Mouse (Mus musculus) thymus, postnatal 36 days (tissue): ENCODE data around the gene Zar1l.

ENCODE experiments used
- DNase-seq, 2 experiments: peaks; one replicate each; pipeline ENCODE4 v3.0.0; 2022; ENCODE audit warnings: mixed read lengths in 2 of 2

The Zar1l gene

DNA sequence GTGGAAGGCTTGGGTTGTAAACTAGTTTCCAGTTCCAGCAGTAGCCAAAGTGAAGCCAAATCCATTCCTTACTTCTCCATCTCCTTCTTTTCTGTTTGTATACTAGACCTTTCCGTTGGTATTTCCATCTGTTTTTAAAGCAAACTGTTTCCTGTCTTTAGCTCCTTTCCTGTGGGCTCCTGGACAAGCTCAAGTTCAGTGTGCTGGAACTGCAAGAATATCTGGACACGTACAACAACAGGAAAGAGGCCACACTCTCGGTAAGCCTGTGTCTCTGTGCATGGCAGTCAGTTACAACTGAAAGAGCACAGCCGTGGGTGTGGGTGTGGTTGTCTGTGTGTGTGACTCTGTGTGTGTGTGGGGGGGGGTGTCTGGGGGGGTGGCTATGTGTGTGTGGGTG is 39.4 kb downstream of the Zar1l start:
- no peak for DNase-seq

DNA sequence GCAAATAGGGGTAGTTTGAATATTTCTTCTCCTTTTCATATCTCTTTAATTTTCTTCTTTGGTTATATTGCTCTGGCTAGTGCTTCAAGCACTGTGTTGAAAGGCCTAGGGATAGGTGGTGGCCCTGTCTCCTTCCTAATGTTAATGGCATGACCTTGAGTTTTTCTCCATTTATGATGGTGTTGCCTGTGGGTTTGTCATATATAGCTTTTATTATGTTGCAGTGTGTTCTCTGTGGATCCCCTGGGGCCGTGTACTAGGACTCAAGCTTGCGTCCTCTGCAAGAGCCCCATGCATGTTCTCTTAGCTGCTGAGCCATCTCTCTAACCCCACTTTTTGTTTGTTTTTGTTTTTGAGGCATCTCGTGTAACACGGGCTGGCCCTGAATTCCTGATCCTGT is 40.6 kb downstream of the Zar1l start:
- DNase-seq: no peak

DNA sequence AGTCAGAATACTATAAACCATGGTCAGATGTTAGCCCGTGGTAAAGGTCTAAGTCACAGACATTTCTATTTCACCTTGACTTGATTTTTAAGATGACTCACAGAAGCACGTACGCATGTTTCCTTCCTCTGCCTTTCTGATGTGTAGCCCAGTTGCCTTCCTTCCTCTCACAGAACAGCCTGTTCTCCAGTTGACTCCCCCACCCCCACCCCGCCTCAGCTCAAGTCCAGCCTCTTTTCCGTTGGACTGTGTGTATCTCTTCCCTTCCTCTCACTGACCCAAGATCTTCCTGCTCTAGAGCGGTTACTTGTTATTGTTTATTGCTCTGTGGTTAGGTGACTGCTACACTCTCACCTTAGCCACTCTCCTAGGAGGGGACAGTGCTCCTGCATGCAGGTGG is 49.5 kb downstream of the Zar1l start:
- DNase-seq: no peak

DNA sequence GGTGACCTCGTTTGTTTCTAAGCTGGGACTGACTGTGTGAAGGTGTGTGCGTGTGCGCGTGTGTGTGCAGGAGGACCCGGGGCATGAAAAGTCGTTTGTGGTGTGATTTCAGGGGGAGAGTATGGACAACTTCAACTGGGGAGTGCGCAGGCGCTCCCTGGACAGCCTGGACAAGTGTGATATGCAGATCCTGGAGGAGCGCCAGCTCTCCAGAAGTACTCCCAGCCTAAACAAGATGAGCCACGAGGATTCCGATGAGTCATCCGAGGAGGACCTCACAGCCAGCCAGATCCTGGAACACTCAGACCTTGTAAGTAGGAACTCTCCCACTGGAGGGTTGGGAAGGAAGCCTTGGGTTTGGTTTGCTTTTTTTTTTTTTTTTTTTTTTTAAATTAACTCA is 51.8 kb downstream of the Zar1l start:
- no peak for DNase-seq

DNA sequence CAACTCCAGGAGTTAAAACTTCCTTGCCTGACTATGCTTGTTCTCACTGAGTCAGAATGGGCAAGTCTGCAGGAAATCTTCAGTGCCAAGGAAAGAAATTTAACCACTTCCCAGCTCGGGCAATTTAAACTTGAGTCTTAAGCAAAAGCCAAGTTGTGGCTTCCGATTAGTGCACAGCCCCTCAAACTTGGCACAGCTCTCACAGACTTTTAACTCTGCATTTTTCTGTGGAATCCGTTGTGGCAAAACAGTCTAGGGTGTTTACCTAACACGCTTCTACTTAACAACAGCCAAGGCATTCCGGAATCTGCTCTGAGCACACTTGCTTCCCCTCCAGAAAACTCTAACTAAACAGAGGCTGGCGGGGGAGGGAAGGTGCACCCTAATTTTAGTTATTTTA is 52.7 kb downstream of the Zar1l start:
- DNase-seq: no peak

DNA sequence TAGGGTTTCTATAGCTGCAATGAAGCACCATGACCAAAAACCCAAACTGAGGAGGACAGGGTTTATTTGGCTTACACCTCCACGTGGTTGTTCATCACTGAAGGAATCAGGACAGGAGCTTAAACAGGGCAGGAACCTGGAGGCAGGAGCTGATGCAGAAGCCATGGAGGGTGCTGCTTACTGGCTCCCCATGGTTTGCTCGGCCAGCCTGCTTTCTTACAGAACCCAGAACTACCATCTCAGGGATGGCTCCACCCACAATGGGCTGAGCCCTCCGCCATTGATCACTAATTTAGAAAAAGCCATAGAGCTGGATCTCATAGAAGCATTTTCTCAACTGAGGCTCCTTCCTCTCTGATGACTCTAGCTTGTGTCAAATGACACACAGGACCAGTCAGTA is 53.2 kb downstream of the Zar1l start:
- DNase-seq: no peak

DNA sequence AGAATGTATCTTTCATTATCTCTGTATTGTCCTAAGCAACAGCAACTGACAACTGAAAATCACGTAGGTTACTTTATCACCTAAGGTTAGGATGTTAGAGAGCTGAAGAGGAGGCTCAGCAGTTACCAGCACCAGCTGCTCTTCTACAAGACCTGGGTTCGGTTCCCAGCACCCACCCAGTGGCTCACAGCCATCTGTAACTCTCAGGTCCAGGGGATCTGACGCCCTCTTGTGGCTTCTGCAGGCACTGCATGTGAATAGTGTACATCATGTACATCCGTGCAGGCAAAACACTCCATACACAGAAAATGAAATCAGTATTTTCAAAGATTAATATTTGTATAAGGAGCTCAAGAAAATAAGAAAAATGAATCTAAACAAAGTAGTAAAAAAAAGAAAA is 58.2 kb downstream of the Zar1l start:
- DNase-seq: no peak

DNA sequence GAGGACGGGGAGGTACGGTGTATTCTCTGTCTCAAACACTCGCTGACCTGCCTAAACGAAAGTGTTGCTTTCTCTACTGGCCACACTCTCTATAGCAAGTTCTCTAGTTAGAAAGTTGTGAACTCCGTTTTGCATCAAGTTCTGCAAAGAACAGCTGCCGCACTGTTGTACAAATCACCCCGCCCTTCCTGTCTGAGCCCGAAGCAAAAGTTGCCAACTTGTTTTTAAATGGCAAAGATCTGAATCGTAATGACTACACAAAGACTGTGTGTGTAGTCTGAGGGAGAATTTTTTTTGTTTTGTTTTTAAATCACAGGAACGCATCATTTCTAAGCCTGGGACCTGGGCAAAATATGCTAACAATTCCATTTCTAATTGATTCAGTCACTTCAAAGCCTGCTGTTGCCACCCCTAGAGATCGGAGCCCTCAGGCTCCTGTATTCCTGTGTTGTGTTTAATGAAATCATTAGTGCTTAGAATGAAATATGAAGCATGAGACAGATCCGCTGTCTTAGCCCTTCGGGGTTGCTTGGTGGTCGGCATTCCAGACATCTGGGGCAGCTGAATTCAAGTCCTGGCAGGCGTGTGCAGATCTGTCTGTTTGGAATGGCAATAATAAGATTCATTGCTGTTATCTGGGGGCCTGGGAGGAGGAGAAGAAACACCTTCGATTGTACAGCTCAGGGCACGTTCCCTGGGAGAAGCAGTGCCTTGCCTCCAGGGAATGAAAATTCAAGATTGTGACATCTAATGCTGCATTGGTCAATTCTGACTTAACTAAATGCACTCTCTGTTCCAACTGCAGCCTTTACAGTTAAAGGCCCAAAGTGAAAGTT is 59.8 kb downstream of the Zar1l start:
- DNase-seq: no peak

DNA sequence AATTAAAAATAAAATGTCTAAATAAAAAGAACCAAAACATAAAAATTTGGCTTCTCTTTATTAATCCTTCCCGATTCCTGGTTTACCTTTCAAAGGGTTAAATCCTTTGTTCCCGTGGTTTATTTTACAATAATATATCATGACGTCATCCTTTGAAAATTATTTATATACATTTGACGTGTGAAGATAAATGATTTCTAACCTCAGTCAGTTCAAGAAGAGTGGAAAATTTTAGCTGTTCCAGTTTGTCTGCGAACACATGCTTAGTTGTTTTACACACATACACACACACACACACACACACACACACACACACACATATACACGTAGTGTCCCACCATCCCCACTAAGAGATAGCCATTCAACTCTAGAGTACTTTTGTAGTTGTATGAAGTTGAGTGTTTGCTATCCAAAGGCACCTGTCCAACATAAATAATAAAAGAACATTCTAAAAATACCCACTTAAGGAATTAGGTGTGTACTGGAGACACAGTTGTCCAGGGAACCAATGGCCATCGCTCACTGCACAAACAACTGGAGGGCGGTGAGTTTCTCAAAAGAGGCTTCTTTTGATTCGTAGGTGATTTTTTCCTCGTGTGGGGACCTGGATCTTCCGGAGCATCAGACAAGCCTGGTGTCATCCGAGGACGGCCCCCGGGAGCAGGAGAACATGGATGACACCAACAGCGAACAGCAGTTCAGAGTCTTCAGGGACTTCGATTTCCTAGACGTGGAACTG is 60.6 kb downstream of the Zar1l start:
- no peak for DNase-seq
